Mouse (Mus musculus) urinary bladder, postnatal 36 days (tissue): Measurements from ENCODE around the gene Pithd1.
"Not testable (repeated sequence)": the region's sequence is repeated elsewhere in the genome, so short reads cannot be mapped to it uniquely, and the experiment has no call there.

Experiments
- DNase-seq, 2 experiments: peaks; one replicate each; pipeline ENCODE4 v3.0.0; 2022; ENCODE audit warnings: low spot score in 2 of 2, mixed read lengths in 1 of 2

The Pithd1 gene

GRCm38 (mm10) chr4:135986301-135986942 lies 642 bp downstream of the Pithd1 start:
- DNase-seq = no peak

GRCm38 (mm10) chr4:135985769-135986168 lies 1.3 kb downstream of the Pithd1 start:
- no peak for DNase-seq

GRCm38 (mm10) chr4:135985193-135985592 lies 1.9 kb downstream of the Pithd1 start:
- no peak for DNase-seq

- no peak for DNase-seq
These were observed 2.5 kb downstream of the Pithd1 start for GRCm38 (mm10) chr4:135984556-135984955.

- no peak for DNase-seq
These were observed 5.5 kb downstream of the Pithd1 start for GRCm38 (mm10) chr4:135981524-135982063.

GRCm38 (mm10) chr4:135980223-135980622 lies 6.8 kb downstream of the Pithd1 start:
- DNase-seq = not testable (repeated sequence)

GRCm38 (mm10) chr4:135976146-135976545 lies 10.9 kb downstream of the Pithd1 start:
- no peak for DNase-seq

GRCm38 (mm10) chr4:135972911-135973811 lies 13.9 kb downstream of the Pithd1 start:
- DNase-seq = no peak

GRCm38 (mm10) chr4:135972556-135972906 lies 14.5 kb downstream of the Pithd1 start, which contains the start of gene Lypla2:
TSS of gene Lypla2 (minus strand) at chr4:135972626.
- peak; percentile 78 to 90 for DNase-seq

- no peak for DNase-seq
These were observed 15.1 kb downstream of the Pithd1 start for GRCm38 (mm10) chr4:135971805-135972555.

- no peak for DNase-seq
These were observed 16.5 kb downstream of the Pithd1 start for GRCm38 (mm10) chr4:135970585-135970984.

GRCm38 (mm10) chr4:135969070-135969750 lies 17.9 kb downstream of the Pithd1 start:
- no peak for DNase-seq

- DNase-seq = no peak
These were observed 18.7 kb downstream of the Pithd1 start for GRCm38 (mm10) chr4:135968271-135968869.

- no peak for DNase-seq
These were observed 19.8 kb downstream of the Pithd1 start for GRCm38 (mm10) chr4:135967086-135967760.

GRCm38 (mm10) chr4:135966283-135966682 lies 20.8 kb downstream of the Pithd1 start:
- no peak for DNase-seq

- no peak for DNase-seq
These were observed 22.0 kb downstream of the Pithd1 start for GRCm38 (mm10) chr4:135965113-135965512.

- peak; percentile 65 to 79 for DNase-seq
These were observed 22.6 kb downstream of the Pithd1 start for GRCm38 (mm10) chr4:135964426-135964825.

- DNase-seq = peak; percentile 87 to 94
These were observed 23.4 kb downstream of the Pithd1 start, which contains the start of gene Gale for GRCm38 (mm10) chr4:135963457-135964193. TSS of gene Gale (plus strand) at chr4:135963727.

GRCm38 (mm10) chr4:135962946-135963345 lies 24.1 kb downstream of the Pithd1 start:
- no peak for DNase-seq
